Mouse (Mus musculus) heart, embryonic 10.5 days (tissue): ENCODE measurements around the gene Specc1. TPM values are rescaled to one million over a fixed set of nuclear protein-coding genes. Genes with fewer than 3 reads are reported as not detected.
A peak's percentile ranks its signal among the peaks of the same experiment; 100 is the strongest.

ENCODE experiments used
- DNase-seq: peaks from one replicate; pipeline ENCODE4 v3.0.0-alpha.2; 2017; ENCODE audit warnings: low spot score
- H3K27ac ChIP-seq: fragments of 300-500 bp; sonication (generic); 2 replicates; pipeline ENCODE4 v1.5.1; 2016; ENCODE audit warnings: mild to moderate bottlenecking
- H3K27me3 ChIP-seq: fragments of 300-500 bp; sonication (generic); 2 replicates; pipeline ENCODE4 v1.6.1; 2016; ENCODE audit warnings: mild to moderate bottlenecking; ENCODE audit not compliant: poor library complexity, insufficient read depth, severe bottlenecking
- H3K36me3 ChIP-seq: fragments of 300-500 bp; sonication (generic); 2 replicates; pipeline ENCODE4 v1.6.1; 2016; ENCODE audit warnings: mild to moderate bottlenecking, moderate library complexity
- H3K4me1 ChIP-seq: fragments of 300-500 bp; sonication (generic); 2 replicates; pipeline ENCODE4 v1.6.1; 2016; ENCODE audit warnings: mild to moderate bottlenecking
- H3K4me3 ChIP-seq: fragments of 300-500 bp; sonication (generic); 2 replicates; pipeline ENCODE4 v1.5.1; 2016; ENCODE audit warnings: mild to moderate bottlenecking, moderate library complexity
- H3K9me3 ChIP-seq: fragments of 300-500 bp; sonication (generic); 2 replicates; pipeline ENCODE4 v1.6.1; 2016; ENCODE audit warnings: mild to moderate bottlenecking, moderate library complexity
- WGBS: fragments of 180-500 bp; shearing (Covaris S2); methylation state at CpG from one replicate; pipeline ENCODE4 v1.1.7; 2016; 5-methylcytosine and 5-hydroxymethylcytosine counted together
- polyA plus RNA-seq: library from polyadenylated mRNA; unstranded; fragments of >200 nt; fragmentation: Nextera tagmentation; extraction: Ambion mirVana; gene quantifications from 2 replicates; pipeline ENCODE4 v1.2.1, GENCODE M21; 2016

Gene Specc1
- polyA plus RNA-seq, 1 experiment from 2014 or later = 9.2 TPM

- no peaks in the 10 kb centered on the region for H3K9me3 ChIP-seq
- H3K4me3 ChIP-seq = no peak overlapping the region
- peaks cover 3% of the 10 kb centered on the region; the same call in 1 of the 2 replicates for H3K4me1 ChIP-seq
- no peaks in the 10 kb centered on the region for H3K36me3 ChIP-seq
- peak; percentile 39 for DNase-seq
- 83% methylated on average over 8 of the region's 8 CpGs for WGBS
- H3K27me3 ChIP-seq = no peaks in the 10 kb centered on the region
- H3K27ac ChIP-seq = no peak overlapping the region
Observed at GRCm38 (mm10) chr11:62074578-62074977, 118.0 kb downstream of the Specc1 start.

DNA sequence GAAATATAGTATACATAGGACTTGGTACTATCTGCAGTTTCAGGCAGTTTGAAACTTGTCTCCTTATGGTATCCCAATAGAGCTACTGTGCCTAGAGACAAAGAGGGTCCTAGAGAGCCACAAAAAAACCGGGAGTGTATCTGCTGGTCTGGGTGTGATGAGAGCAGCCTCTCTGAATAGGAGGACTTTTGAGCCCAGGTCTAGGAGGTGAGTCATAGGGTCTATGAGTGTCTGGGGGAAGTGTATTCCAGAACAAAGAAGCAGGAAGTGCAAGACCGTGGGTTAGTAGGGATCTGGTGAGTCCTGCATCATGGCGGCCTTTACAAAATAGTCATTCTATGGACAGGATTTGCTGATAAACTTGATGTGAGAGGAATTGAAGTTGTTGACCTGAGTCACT, 118.5 kb downstream of the Specc1 start:
- Histone ChIP-seq H3K4me3 (no peak overlapping the region), H3K27me3 (no peaks in the 10 kb centered on the region), H3K4me1 (peaks cover 3% of the 10 kb centered on the region; the same call in 1 of the 2 replicates), H3K36me3 (no peaks in the 10 kb centered on the region), H3K9me3 (no peaks in the 10 kb centered on the region), H3K27ac (no peak overlapping the region)
- 72% methylated on average over 3 of the region's 3 CpGs for WGBS
- DNase-seq = peak; percentile 66

- H3K27ac ChIP-seq = no peak overlapping the region
- H3K27me3 ChIP-seq = no peaks in the 10 kb centered on the region
- 91% methylated on average over 5 of the region's 5 CpGs for WGBS
- peak; percentile 33 for DNase-seq
- H3K4me3 ChIP-seq = no peak overlapping the region
- peaks cover 3% of the 10 kb centered on the region; the same call in 1 of the 2 replicates for H3K4me1 ChIP-seq
- no peaks in the 10 kb centered on the region for H3K9me3 ChIP-seq
- no peaks in the 10 kb centered on the region for H3K36me3 ChIP-seq
Observed at GRCm38 (mm10) chr11:62075551-62075950, 119.0 kb downstream of the Specc1 start.

GRCm38 (mm10) chr11:62076345-62077156, 120.0 kb downstream of the Specc1 start:
- H3K4me1 ChIP-seq = peaks cover 3% of the 10 kb centered on the region; the same call in 1 of the 2 replicates
- H3K27ac ChIP-seq = peak overlapping the region; percentile 95
- peak overlapping the region; percentile 81 for H3K4me3 ChIP-seq
- no peaks in the 10 kb centered on the region for H3K27me3 ChIP-seq
- WGBS = 7% methylated on average over 38 of the region's 42 CpGs
- no peaks in the 10 kb centered on the region for H3K9me3 ChIP-seq
- peak; percentile 100 for DNase-seq
- no peaks in the 10 kb centered on the region for H3K36me3 ChIP-seq

GRCm38 (mm10) chr11:62077157-62077865, 120.7 kb downstream of the Specc1 start:
- H3K4me3 ChIP-seq = peak overlapping the region; percentile 81
- WGBS = 2% methylated on average over 49 of the region's 51 CpGs
- DNase-seq = peak; percentile 74
- no peaks in the 10 kb centered on the region for H3K27me3 ChIP-seq
- no peaks in the 10 kb centered on the region for H3K36me3 ChIP-seq
- peaks cover 3% of the 10 kb centered on the region; the same call in 1 of the 2 replicates for H3K4me1 ChIP-seq
- peak overlapping the region; percentile 95 for H3K27ac ChIP-seq
- no peaks in the 10 kb centered on the region for H3K9me3 ChIP-seq

DNA sequence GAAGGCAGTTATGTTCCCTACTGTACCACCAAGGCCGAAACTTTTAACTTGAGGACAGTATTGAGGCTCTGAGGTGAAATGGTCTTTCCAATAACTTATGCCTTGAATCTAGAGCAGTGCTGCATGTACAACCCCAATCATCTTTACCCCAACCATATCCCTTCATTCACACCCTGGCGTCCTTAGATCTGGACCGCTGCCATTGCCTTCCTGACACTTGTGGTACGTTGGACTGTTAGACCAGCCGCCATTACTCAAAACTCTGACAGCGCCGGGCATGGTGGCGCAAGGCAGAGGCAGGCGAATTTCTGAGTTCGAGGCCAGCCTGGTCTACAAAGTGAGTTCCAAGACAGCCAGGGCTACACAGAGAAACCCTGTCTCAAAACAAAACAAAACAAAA, 121.8 kb downstream of the Specc1 start:
- peak; percentile 58 for DNase-seq
- H3K4me3 ChIP-seq = no peak overlapping the region; the same call in 1 of the 2 replicates
- WGBS = 88% methylated on average over 10 of the region's 10 CpGs

DNA sequence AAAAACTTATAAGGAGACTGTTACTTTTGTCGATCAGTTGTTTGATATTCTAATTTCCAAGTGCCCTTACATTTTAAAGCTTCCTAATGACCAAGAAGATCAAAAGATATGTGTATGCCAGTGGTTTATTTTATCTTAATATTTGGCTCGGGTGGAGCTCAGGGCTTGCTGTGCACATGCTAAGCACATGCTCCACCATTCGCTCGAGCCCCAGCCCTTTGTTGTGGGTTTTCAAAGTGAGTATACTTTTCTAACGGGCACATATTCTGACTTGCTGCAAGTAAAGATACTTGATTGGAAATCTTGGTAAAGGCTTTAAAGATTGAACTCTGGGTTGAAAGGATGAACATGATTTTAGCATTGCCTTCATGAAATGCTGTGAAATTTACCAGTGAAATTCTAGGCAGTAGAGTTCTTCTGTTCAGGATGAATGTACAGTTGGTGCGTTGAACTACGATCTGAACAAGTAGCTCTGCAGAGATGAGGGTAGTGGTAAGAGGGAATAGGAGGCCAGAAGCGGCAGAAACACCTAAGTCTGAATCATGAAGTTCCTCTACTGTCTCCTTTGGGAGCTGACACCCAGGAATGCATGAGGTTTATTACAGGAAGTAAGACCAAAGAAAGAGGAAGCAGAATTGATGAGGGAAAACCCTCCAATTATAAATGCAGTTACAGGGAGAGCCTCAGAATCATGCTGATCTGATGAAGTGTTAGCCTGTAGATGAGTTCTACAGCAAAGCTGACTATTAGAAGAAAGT, 122.7 kb downstream of the Specc1 start:
- no peaks in the 10 kb centered on the region for H3K9me3 ChIP-seq
- 85% methylated on average over 8 of the region's 8 CpGs for WGBS
- no peaks in the 10 kb centered on the region for H3K36me3 ChIP-seq
- no peak overlapping the region for H3K4me3 ChIP-seq
- H3K4me1 ChIP-seq = peaks cover 3% of the 10 kb centered on the region; the same call in 1 of the 2 replicates
- H3K27me3 ChIP-seq = no peaks in the 10 kb centered on the region
- peak; percentile 14 for DNase-seq
- H3K27ac ChIP-seq = no peak overlapping the region

More for the DNA sequence above, 121.8 kb downstream of the Specc1 start:
- peaks cover 3% of the 10 kb centered on the region; the same call in 1 of the 2 replicates for H3K4me1 ChIP-seq
- H3K27ac ChIP-seq = no peak overlapping the region
- H3K36me3 ChIP-seq = no peaks in the 10 kb centered on the region
- H3K9me3 ChIP-seq = no peaks in the 10 kb centered on the region
- H3K27me3 ChIP-seq = no peaks in the 10 kb centered on the region

DNA sequence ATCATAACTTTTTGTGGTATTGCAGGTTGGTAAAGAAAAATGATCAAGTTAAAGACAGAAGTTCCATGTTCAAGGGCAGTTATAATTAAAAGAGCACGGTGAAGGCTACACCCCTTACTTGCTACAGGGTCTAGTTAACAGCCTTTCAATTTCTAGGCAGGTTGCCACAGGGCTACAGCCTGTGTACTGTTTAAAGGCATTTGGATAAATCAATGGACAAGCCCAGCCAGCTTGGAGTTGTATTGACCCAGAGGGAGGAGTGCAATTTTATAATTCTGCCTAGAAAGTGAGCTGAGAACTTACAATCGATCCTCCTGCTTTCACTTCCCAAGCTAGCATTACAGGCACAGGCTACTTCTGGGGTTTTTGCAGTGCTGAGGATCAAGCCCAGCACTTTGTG, 123.9 kb downstream of the Specc1 start:
- Histone ChIP-seq H3K27me3 (no peaks in the 10 kb centered on the region), H3K9me3 (no peaks in the 10 kb centered on the region), H3K4me3 (no peak overlapping the region), H3K36me3 (no peaks in the 10 kb centered on the region), H3K4me1 (peaks cover 3% of the 10 kb centered on the region; the same call in 1 of the 2 replicates), H3K27ac (no peak overlapping the region)
- DNase-seq = no peak
- 82% methylated on average over 2 of the region's 2 CpGs for WGBS

DNA sequence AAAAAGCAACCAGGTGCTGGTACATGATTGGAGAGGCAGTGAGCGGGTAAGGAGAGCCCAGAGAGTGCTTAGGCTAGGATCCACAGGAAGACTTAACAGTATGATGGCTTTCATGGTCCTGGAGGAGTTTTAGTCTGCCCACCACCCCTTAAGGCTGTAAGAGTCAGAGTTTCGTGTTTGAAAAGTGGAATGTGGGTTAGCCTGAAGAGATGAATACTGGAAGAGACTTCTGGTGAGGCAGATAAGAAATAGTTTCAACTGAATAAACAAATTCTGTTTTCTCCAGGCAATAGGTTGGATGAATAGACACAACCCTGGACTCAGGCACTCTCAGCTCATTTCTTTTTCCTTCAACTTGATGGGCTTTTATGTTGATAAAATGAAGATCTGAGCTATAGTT, 130.1 kb downstream of the Specc1 start:
- H3K27me3 ChIP-seq = no peaks in the 10 kb centered on the region
- DNase-seq = no peak
- H3K9me3 ChIP-seq = no peaks in the 10 kb centered on the region
- 61% methylated on average over 2 of the region's 2 CpGs for WGBS
- H3K27ac ChIP-seq = peak overlapping the region; percentile 47; the same call in 1 of the 2 replicates
- H3K4me1 ChIP-seq = peaks cover 16% of the 10 kb centered on the region; the same call in 1 of the 2 replicates
- no peak overlapping the region for H3K4me3 ChIP-seq
- H3K36me3 ChIP-seq = no peaks in the 10 kb centered on the region

DNA sequence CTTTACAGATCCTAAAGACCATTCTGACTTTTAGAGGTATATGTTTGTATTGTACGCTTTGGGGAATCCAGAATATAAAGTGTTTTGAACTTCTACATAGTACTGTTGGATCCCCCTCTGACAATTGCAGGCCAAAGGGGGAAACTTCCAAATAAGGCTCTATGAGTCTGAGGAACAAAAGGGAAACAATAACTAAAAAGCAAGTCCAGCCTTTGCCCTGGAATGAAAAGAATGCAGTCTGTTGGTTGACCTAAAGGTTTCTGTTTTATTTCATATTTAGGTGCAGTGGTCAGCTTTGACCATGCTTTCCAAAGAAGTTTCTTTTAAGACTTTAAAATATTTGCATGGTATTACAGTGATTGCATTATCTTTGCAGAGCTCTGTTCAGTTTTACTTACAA, 130.5 kb downstream of the Specc1 start:
- Histone ChIP-seq H3K36me3 (no peaks in the 10 kb centered on the region), H3K27me3 (no peaks in the 10 kb centered on the region), H3K4me1 (peaks cover 16% of the 10 kb centered on the region; the same call in 1 of the 2 replicates), H3K9me3 (no peaks in the 10 kb centered on the region), H3K27ac (no peak overlapping the region), H3K4me3 (no peak overlapping the region)
- WGBS = 82% methylated on average over 1 of the region's 1 CpGs
- DNase-seq = no peak

DNA sequence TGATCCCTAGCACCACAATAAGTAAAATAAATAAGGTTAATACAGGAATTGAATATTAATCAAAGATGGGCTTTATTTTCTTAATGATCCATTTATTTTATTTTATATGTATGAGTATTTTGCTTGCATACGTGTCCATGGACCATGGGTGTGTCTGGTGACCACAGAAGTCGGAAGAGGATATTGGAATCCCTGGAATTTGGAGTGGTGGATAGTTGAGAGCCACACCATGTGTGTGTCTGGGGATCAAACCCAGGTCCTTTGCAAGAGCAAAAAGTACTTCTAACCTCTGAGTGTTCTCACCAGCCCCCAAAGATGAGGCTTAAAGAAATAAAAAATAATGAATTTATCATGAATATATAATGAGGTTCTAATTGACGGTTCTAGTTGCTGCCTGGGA, 132.1 kb downstream of the Specc1 start:
- WGBS = 64% methylated on average over 3 of the region's 3 CpGs

DNA sequence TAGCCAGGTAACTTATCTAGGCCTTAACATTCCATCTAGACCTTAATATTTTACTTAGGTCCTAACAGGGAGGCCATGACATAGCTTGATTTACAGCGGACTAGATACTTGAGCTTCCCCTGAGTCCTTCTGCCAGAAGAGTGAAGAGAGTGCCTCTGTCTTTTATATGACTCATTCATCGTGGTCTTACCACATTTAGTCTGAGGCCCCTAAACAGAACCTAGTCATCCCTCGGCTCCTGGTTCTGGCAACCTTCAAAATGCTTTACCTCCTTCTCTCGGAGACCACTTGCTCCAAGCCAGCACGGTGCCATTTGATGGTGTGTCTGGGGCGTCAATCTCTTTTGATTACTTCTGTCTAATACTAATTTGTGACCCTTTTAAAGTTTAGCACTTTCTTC, 133.8 kb downstream of the Specc1 start:
- Histone ChIP-seq H3K36me3 (no peaks in the 10 kb centered on the region), H3K4me1 (peaks cover 22% of the 10 kb centered on the region; the same call in 1 of the 2 replicates), H3K27me3 (no peaks in the 10 kb centered on the region), H3K4me3 (no peak overlapping the region), H3K9me3 (no peaks in the 10 kb centered on the region), H3K27ac (no peak overlapping the region)
- 78% methylated on average over 6 of the region's 6 CpGs for WGBS
- no peak for DNase-seq

More for the DNA sequence above, 132.1 kb downstream of the Specc1 start:
- Histone ChIP-seq H3K27me3 (no peaks in the 10 kb centered on the region), H3K9me3 (no peaks in the 10 kb centered on the region), H3K36me3 (no peaks in the 10 kb centered on the region), H3K4me3 (no peak overlapping the region), H3K27ac (no peak overlapping the region), H3K4me1 (peaks cover 16% of the 10 kb centered on the region; the same call in 1 of the 2 replicates)
- no peak for DNase-seq
